In the genomic region with DNA sequence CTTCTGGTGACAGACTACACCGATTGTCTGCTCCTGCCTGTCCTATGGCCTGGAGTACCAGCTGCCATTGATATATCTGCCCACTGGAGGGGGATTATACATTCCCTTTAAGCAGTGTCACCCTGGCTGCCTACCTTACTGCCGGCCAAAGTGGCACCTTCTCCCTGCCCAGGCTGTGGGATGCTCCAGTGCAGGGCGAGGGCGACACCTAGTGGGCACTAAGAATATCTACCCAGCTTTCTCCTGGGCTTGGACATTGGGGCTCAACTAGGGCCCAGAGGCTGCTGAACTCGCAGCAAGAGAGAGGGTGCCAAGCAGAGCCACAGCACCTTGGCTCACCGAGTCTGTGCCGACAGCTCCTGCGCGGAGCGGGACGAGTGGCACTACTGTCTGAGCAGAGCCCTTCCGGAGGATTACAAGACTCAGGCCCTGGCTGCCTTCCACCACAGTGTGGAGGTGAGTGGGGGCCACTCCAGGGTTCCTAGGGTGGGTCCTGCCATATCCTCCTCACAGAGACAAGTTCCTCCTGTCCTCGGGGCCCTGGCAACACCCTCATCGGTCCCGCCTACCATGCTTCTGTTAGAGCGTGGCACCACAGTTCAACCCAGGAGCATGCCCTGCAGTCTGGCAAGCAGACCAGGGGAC, we compare ENCODE assay signal across 9 mouse cellular contexts. TPM values are rescaled to one million over a fixed set of nuclear protein-coding genes. Genes with fewer than 3 reads are reported as not detected.
DNase-seq lines count a peak whose midpoint lies in the region; ATAC-seq and TF ChIP-seq lines count a peak whose summit lies in the region.
"Had no signal": no experiment of that assay in that cellular context is flagged by ENCODE, and none has a peak within 500 bp of the region (broad histone marks: within the 10 kb centered on the region; RNA-seq: fewer than 3 reads in every experiment).

No protein-coding gene starts in this region.

- WGBS in forebrain, embryonic 11.5 days, result 27% methylated on average over 16 of the region's 16 CpGs
- 44% methylated on average over 16 of the region's 16 CpGs for WGBS in lung, adult 2 months

- TF ChIP-seq CTCF in ES-Bruce4 (IDR thresholded peaks at IDR 0.05; ENCODE audit: low read depth, low read length), result peak; percentile 96
- peak; percentile 93 for TF ChIP-seq CTCF in lung, adult 2 months (IDR thresholded peaks at IDR 0.05; ENCODE audit: insufficient read depth, low read length)

- peak overlapping the region; percentile 25 for H3K4me3 ChIP-seq in ES-Bruce4 (ENCODE audit: low read depth, low read length)
- no peak overlapping the region for H3K4me3 ChIP-seq in forebrain, embryonic 11.5 days (ENCODE audit: low read depth, low read length)
- no peak overlapping the region for H3K4me3 ChIP-seq in lung, adult 2 months (replicated peaks; ENCODE audit: extremely low read depth, low read depth, low read length)
- H3K4me3 ChIP-seq: heart, embryonic 15.5 days had no signal

- H3K4me2 ChIP-seq in forebrain, embryonic 11.5 days (ENCODE audit: low read depth, low read length, severe bottlenecking), result no peak overlapping the region
- H3K4me2 ChIP-seq: heart, embryonic 15.5 days had no signal

- H3K4me1 ChIP-seq in ES-Bruce4 (ENCODE audit: control insufficient read depth, insufficient read depth, low read length), result no peaks in the 10 kb centered on the region
- no peaks in the 10 kb centered on the region for H3K4me1 ChIP-seq in forebrain, embryonic 11.5 days (replicated peaks; ENCODE audit: control insufficient read depth, insufficient read depth, low read length)
- H3K4me1 ChIP-seq in lung, adult 2 months (ENCODE audit: control insufficient read depth, insufficient read depth, low read length), result peaks cover 4% of the 10 kb centered on the region; the same call in 1 of the 2 replicates

- no peak for TF ChIP-seq POLR2A in ES-Bruce4 (IDR thresholded peaks at IDR 0.05; ENCODE audit: insufficient read depth, low read length)
- TF ChIP-seq POLR2A in lung, adult 2 months (IDR thresholded peaks at IDR 0.05; ENCODE audit: borderline replicate concordance, extremely low read depth, low read depth, low read length), result no peak

- no peak overlapping the region for H3K9ac ChIP-seq in ES-Bruce4 (ENCODE audit: low read depth, poor library complexity, severe bottlenecking)
- H3K9ac ChIP-seq in forebrain, embryonic 11.5 days (ENCODE audit: low read length), result no peak overlapping the region
- H3K9ac ChIP-seq: heart, embryonic 15.5 days had no signal

- peak; percentile 44 for DNase-seq in c-Kit-positive CD71-positive TER-119-negative erythroid progenitor cells, embryonic 14.5 days (ENCODE audit: low read depth)
- DNase-seq in forebrain, embryonic 11.5 days (ENCODE audit: low spot score), result peak; percentile 84
- peak; percentile 79 to 86 for DNase-seq in heart, postnatal 14 days
- DNase-seq in kidney, postnatal 4 days, result peak; percentile 82 to 84
- peak; percentile 70 for DNase-seq in lung, adult 2 months
- DNase-seq in testis, postnatal 14 days (ENCODE audit: low spot score), result peak; percentile 49

- no peak overlapping the region for H3K27ac ChIP-seq in ES-Bruce4 (ENCODE audit: insufficient read depth, low read length)
- no peak overlapping the region for H3K27ac ChIP-seq in forebrain, embryonic 11.5 days (ENCODE audit: low read depth, low read length)
- H3K27ac ChIP-seq: heart, embryonic 15.5 days had no signal

- intact Hi-C loops in heart, postnatal 14 days (cut with DNase I), result loop anchor here (1.0 to 5.0 kb wide), 3 partner anchors 166 to 290 kb away; no protein-coding TSS in a partner anchor

- H3K36me3 ChIP-seq in ES-Bruce4 (ENCODE audit: control insufficient read depth, insufficient read depth, low read length, poor library complexity, severe bottlenecking), result no peaks in the 10 kb centered on the region
- no peaks in the 10 kb centered on the region for H3K36me3 ChIP-seq in forebrain, embryonic 11.5 days (ENCODE audit: control insufficient read depth, insufficient read depth, low read length)
- H3K36me3 ChIP-seq: heart, embryonic 15.5 days had no signal

- ATAC-seq in forebrain, embryonic 11.5 days (replicated peaks; ENCODE audit: low FRiP score), result peak; percentile 76
- ATAC-seq in neutrophil, adult 5-6 weeks (ENCODE audit: extremely low read depth, insufficient number of reproducible peaks, low FRiP score, poor library complexity, severe bottlenecking), result peak; percentile 83

- no peak for TF ChIP-seq EP300 in ES-Bruce4 (IDR thresholded peaks at IDR 0.05; ENCODE audit: insufficient read depth, low read depth, low read length)

- no peaks in the 10 kb centered on the region for H3K27me3 ChIP-seq in ES-Bruce4 (ENCODE audit: control insufficient read depth, insufficient read depth, low read length, poor library complexity, severe bottlenecking)
- no peaks in the 10 kb centered on the region for H3K27me3 ChIP-seq in forebrain, embryonic 11.5 days (ENCODE audit: control insufficient read depth, insufficient read depth, low read length)
- H3K27me3 ChIP-seq: heart, embryonic 15.5 days had no signal

- no peaks in the 10 kb centered on the region for H3K9me3 ChIP-seq in ES-Bruce4 (replicated peaks; ENCODE audit: control insufficient read depth, insufficient read depth, low read length, poor library complexity, severe bottlenecking)
- no peaks in the 10 kb centered on the region for H3K9me3 ChIP-seq in forebrain, embryonic 11.5 days (ENCODE audit: control insufficient read depth, low read length)
- H3K9me3 ChIP-seq: heart, embryonic 15.5 days had no signal

RNA-seq across cellular contexts. Expression of gene Nr2c2, which starts 23.9 kb away (rescaled TPM):
- polyA plus RNA-seq in ES-Bruce4 (2011; ENCODE audit: insufficient read depth, insufficient read length, low read depth, missing spikeins), result 29.3 and 31.7 TPM in 2 replicates
- polyA plus RNA-seq in forebrain, embryonic 11.5 days (2014; fragmentation: Nextera tagmentation; extraction: Ambion mirVana), result 30.3 and 38.5 TPM in 2 replicates
- total RNA-seq in heart, postnatal 14 days (2021), result 10 to 100 TPM; 31.5 to 32.0 TPM
- 15.0 and 22.1 TPM in 2 replicates for polyA plus RNA-seq in lung, adult 2 months (2012; rRNA removed)
- 69.7 and 77.7 TPM in 2 replicates for total RNA-seq in neutrophil, adult 5-6 weeks (2017)
